Mouse (Mus musculus) large intestine, adult 2 months (tissue): ENCODE results near the gene Il17f. TPM values are rescaled to one million over a fixed set of nuclear protein-coding genes. Genes with fewer than 3 reads are reported as not detected.
"Not testable (repeated sequence)": the region's sequence is repeated elsewhere in the genome, so short reads cannot be mapped to it uniquely, and the experiment has no call there.

Experiments used
- DNase-seq: peaks from one replicate; pipeline ENCODE4 v3.0.0-alpha.2; 2012; ENCODE audit warnings: low read depth, low spot score
- WGBS: fragments of 180-500 bp; shearing (Covaris S2); methylation state at CpG from one replicate; pipeline ENCODE4 v1.1.7; 2018; 5-methylcytosine and 5-hydroxymethylcytosine counted together
- polyA plus RNA-seq: library from polyadenylated mRNA; depleted of rRNA; stranded (reverse); fragments of >200 nt; gene quantifications from 2 replicates; pipeline ENCODE4 v1.2.3, GENCODE M21; 2012; rRNA removed

Il17f gene
- polyA plus RNA-seq: 0.23 and 1.2 TPM in 2 replicates

DNA sequence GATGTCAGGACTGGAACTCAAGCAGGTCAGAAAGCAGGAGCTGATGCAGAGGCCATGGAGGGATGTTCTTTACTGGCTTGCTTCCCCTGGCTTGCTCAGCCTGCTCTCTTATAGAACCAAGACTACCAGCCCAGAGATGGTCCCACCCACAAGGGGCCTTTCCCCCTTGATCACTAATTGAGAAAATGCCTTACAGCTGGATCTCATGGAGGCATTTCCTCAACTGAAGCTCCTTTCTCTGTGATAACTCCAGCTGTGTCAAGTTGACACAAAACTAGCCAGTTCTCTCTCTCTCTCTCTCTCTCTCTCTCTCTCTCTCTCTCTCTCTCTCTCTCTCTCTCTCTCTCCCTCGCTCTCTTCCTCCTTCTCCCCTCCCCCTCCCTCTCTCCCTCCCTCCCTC lies at the start of gene Il17f:
TSS of gene Il17f (minus strand) at position 101 of the 400 bp plus-strand sequence.
- WGBS: 44% methylated on average over 1 of the region's 1 CpGs
- not testable (repeated sequence) for DNase-seq

DNA sequence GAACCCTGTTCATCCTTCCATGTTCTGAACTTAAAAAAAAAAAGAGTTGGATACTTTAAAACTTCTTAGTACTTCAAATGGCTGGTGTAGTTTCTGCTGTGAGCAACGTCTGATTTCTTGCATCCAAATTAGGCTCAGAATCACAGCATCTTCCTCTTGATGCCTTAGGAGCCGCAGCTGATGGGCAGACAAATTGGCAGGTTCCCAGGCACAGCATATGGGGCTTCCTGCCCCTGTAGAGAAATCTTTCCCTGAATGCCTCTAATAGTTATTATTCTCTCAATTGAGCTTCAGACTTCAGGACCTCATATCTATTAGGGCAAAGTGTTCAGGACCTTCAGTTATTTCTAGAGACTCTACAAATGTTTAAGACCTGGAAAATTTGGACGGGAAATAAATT lies 49.5 kb upstream of the Il17f start:
- DNase-seq: no peak
- 76% methylated on average over 3 of the region's 3 CpGs for WGBS

DNA sequence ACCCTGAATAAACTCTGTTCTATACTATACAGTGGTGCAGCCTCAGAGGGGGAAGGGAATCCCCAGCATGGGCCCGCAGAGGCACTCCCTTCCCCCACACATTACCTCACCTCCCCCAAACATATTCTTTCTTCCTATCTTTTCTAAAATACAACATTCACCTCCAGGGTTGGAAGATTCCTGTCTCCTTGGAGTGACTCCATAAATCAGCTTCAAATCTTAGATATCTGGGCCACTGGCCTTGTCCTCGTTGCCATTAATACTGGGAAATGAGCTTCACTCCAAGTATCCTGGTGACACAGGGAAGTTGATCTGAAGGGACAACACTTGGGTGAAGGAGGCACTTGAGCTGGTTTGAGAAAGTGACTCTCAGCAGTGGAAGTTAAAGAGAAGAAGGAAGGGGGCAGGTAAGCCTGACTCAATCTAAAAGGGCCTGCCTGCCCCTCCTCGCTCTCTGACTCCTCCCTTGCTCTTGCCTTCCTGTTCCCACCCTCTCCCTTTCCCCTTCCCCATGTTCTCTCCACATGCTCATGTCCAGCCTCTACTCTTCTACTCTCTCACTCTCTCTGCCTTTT lies 46.2 kb upstream of the Il17f start:
- 82% methylated on average over 3 of the region's 3 CpGs for WGBS

GRCm38 (mm10) chr1:20833141-20833511 lies 42.7 kb upstream of the Il17f start:
- no peak for DNase-seq
- WGBS: 88% methylated on average over 4 of the region's 4 CpGs

More for the DNA sequence above, 46.2 kb upstream of the Il17f start:
- DNase-seq: no peak

DNA sequence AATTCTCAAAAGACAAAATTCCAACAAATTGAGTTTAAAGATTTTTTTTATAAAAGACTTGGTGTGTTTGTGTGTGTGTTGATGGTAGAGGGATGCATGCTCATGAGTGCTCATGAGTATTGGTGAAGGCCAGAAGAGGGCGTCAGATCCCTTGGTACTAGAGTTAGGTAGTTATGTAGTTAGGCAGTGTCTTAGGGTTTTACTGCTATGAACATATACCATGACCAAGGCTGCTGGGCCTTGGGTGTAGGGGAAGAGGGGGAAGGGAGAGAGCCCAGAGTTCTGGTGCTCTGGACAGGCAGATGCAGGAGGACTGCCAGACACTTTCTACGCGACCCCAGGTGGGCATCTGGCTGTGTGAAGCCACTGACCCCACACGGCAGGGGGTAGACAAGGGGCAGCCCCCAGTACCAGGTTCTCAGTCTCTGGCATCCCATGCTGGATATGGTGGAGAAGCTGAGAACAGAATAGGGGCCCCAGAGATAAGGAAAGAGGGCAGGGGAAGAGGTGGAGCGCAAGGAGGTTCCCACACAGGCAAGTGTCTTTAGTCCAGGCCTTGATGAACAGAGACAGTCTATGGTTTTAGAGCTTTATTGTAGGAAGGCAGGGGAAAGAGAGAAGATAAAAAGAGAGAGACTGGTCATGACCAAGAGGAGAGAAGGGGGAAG lies 42.2 kb upstream of the Il17f start:
- WGBS: 77% methylated on average over 5 of the region's 5 CpGs
- DNase-seq: no peak

DNA sequence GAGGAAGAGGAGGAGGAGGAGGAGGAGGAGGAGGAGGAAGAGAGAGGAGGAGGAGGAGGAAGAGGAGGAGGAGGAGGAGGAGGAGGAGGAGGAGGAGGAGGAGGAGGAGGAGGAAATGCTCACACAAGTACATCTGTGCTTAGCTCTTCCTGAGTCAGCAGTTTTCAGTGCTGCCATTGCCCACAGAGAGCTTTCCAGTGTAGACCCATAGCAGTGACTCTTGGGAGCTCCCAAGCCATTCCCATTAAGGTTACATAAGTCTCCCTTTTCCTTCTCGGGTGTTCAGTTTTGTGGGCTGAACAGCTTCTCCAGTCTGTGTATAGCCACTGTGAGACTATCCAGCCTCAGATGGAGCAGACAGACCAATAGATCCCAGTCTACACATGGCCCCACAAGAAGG lies 40.1 kb upstream of the Il17f start:
- no peak for DNase-seq

GRCm38 (mm10) chr1:20828061-20828460 lies 37.6 kb upstream of the Il17f start:
- WGBS: 91% methylated on average over 2 of the region's 2 CpGs
- no peak for DNase-seq

More for the DNA sequence above, 40.1 kb upstream of the Il17f start:
- WGBS: 74% methylated on average over 1 of the region's 1 CpGs

GRCm38 (mm10) chr1:20825036-20825435 lies 34.6 kb upstream of the Il17f start:
- DNase-seq: no peak

DNA sequence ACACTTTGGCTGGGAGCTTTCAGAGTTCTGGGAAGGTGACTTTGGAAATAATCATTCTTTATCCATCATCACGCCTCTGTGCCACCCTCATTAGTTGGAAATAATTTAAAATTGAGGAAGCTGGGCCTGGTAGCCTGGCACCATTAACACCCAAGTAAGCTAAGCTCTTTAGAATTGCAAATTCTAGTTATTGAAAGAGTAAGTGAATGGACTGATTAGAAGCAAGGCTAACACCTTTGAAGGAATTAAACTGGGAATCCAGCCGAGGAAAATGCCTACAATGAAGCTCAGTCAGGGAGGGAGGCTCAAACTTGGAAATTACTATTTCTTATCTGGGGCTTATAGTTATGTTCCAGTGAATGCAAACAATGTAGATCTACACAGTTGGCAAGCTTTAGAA lies 33.5 kb upstream of the Il17f start:
- WGBS: 85% methylated on average over 2 of the region's 2 CpGs
- DNase-seq: no peak

DNA sequence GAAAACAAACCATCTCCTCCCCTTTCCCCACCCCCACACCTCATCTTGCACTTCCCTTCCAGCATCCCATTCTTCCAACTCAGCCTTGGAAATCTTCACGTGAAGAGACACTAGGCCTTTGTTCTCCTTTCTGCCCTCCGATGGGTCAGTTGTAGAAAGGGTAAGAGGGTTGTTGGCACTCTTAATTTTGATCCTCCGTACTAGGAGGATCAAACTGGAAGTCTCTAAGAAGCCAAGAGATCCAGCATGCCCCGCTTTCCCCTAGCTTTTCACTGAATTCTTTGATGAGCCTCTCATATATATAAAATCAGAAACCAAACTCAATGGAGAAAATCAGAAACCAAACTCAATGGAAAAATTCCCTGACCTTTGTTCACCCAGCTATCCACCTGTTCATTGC lies 33.1 kb upstream of the Il17f start:
- DNase-seq: no peak
- 78% methylated on average over 4 of the region's 4 CpGs for WGBS

DNA sequence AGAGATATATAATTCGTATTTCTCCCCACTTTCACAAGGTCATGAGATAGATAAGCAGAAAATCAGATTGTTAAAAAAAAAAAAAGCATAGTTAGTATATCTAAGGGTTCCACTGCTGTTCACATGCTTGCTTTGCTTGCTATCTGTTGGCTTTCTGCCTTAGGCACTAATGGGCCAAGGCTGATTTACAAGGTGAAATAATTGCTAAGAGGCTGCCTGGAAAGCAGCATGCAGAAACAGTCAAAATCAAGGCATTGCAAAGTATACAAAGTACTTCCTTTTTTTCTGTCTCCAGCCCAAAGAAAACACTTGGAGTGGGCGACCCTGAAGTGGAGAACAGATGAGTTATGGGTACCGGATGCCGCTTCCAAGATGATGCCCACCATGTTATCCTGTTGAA lies 30.5 kb upstream of the Il17f start:
- no peak for DNase-seq
- WGBS: 80% methylated on average over 4 of the region's 4 CpGs

GRCm38 (mm10) chr1:20819771-20820605 lies 29.6 kb upstream of the Il17f start, which contains the start of gene Mcm3:
Gene Mcm3 (minus strand): TSS chr1:20820312.
- DNase-seq: peak; percentile 97
- WGBS: under 1% methylated on average over 52 of the region's 52 CpGs

DNA sequence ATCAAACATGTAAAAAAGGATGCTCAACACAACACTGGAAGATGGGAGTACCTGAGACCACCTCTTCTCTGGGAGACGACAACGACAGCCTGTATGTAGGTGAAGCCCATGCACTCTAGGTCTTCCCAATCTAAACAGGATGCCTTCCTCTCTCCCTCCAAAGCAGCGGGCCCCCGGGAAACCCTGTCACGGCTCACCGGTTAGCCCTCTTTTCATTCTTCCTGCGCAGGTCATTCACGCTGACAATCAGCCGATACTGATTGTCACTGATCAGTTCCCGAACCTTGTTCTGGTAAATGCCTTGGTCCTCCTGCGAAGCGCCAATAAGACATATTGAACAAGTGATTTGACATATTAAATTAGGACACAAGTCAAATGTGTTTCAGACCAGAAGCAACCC lies 27.2 kb upstream of the Il17f start:
- DNase-seq: no peak
- WGBS: 89% methylated on average over 12 of the region's 12 CpGs

DNA sequence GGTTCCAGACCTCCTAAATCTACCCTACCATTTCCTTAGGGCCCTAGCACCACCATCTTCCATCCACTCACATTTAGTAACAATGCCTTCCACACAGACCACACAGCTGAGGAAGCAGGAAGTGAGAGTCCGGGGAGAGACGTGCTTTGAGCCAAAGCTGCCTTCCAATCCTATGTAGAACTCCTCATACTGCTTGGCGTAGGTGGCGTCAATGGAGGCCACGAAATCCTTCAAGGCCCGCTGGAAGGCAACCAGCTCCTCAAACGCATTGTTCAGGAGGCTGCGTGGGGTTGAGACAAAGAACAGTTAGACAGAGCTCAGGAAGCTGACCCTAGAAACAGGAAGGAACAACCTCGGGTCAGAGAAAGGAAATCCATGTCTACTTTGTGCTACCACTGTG lies 26.8 kb upstream of the Il17f start:
- no peak for DNase-seq
- 85% methylated on average over 9 of the region's 9 CpGs for WGBS

GRCm38 (mm10) chr1:20814521-20814920 lies 24.1 kb upstream of the Il17f start:
- no peak for DNase-seq
- 94% methylated on average over 8 of the region's 8 CpGs for WGBS

DNA sequence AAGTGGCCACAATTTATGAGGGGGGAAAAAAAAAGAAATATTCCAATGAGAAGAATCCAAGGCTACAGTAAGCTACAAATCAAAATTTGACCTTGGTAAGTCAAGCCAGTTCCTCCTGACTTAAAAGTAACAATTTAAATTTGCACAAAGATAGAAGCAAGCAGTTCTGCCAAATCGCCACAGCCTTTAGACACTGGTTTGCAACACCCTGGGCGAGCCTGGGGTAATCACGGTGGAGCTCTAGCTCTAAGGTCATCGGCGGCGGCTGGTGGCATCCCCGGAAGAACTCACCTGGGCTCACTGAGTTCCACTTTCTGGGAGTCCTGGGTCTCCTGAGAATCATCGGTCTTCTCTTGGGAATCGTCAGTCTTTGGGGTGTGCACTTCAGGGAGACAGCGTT lies 14.1 kb upstream of the Il17f start:
- 90% methylated on average over 10 of the region's 10 CpGs for WGBS
- DNase-seq: no peak

DNA sequence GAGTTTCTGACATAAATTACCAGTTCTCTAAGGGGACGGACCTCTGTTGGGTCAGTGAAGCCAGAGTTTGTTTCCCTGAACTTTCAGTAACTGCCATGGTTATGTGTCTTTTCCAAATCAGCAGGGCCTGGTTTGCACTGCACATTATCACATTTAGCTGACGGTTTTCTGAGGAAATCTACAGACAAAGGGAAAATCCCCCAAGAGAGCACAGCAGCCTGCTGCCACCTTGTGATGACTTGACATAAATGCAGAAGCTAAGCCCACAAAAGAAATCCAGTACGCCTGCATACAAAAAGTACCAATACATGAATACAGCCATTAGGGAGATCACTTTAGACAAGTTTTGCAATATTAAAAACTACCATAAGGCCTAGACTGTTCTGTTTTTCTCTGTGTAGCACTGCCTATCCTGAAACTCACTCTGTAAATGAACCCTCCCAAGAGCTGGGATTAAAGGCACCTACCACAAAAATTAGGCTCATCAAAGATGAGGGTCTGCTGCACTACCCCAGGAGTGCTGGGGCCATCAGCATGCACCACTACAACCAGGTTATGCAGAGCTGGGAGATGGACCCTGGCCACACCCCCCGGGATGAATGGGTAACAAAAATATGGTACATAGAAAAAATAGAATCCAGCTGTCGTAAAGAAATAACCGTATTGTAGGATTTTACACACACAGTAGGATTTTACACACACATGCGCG lies 11.4 kb upstream of the Il17f start:
- WGBS: 87% methylated on average over 8 of the region's 8 CpGs
- no peak for DNase-seq

- no peak for DNase-seq
- 96% methylated on average over 2 of the region's 2 CpGs for WGBS
Measured at GRCm38 (mm10) chr1:20801275-20801674, 10.9 kb upstream of the Il17f start.

GRCm38 (mm10) chr1:20795178-20795577 lies 4.8 kb upstream of the Il17f start:
- WGBS: 87% methylated on average over 5 of the region's 5 CpGs
- DNase-seq: no peak

- DNase-seq: no peak
- WGBS: 84% methylated on average over 4 of the region's 4 CpGs
Measured at GRCm38 (mm10) chr1:20794760-20795159, 4.3 kb upstream of the Il17f start.
